Mouse (Mus musculus): ENCODE measurements at regions not wholly inside any gene's neighbourhood (a gene's known extent, or its start where the extent isn't known, plus 50 kb on each side); places are given as distances from the start of the nearest gene placed in this dataset.

- no peak for ATAC-seq
Measured at GRCm38 (mm10) chr2:75144861-75145260, 319.3 kb downstream of the Mtx2 start.

- no peak for ATAC-seq
Measured at GRCm38 (mm10) chr2:75146256-75146655, 320.7 kb downstream of the Mtx2 start.

GRCm38 (mm10) chr2:75147399-75147798 lies 321.8 kb downstream of the Mtx2 start:
- no peak for ATAC-seq

- ATAC-seq: no peak
Measured at GRCm38 (mm10) chr2:75147967-75148366, 322.4 kb downstream of the Mtx2 start.

- no peak for ATAC-seq
Measured at GRCm38 (mm10) chr2:75149036-75149435, 323.4 kb downstream of the Mtx2 start.

GRCm38 (mm10) chr2:75149562-75149961 lies 324.0 kb downstream of the Mtx2 start:
- ATAC-seq: no peak

- no peak for ATAC-seq
Measured at GRCm38 (mm10) chr2:75150986-75151385, 325.4 kb downstream of the Mtx2 start.

GRCm38 (mm10) chr2:75151519-75151918 lies 325.9 kb downstream of the Mtx2 start:
- ATAC-seq: no peak

- ATAC-seq: no peak
Measured at GRCm38 (mm10) chr2:75152477-75152990, 326.9 kb downstream of the Mtx2 start.

- no peak for ATAC-seq
Measured at GRCm38 (mm10) chr2:75154448-75154847, 328.8 kb downstream of the Mtx2 start.

GRCm38 (mm10) chr2:75158581-75158980 lies 333.0 kb downstream of the Mtx2 start:
- no peak for ATAC-seq

- ATAC-seq: no peak
Measured at GRCm38 (mm10) chr2:75161075-75161474, 335.5 kb downstream of the Mtx2 start.

- no peak for ATAC-seq
Measured at GRCm38 (mm10) chr2:75164987-75165386, 339.4 kb downstream of the Mtx2 start.

- no peak for ATAC-seq
Measured at GRCm38 (mm10) chr2:75176267-75176666, 350.7 kb downstream of the Mtx2 start.

GRCm38 (mm10) chr2:75183293-75183692 lies 357.7 kb downstream of the Mtx2 start:
- no peak for ATAC-seq

GRCm38 (mm10) chr2:75202587-75203220 lies 377.1 kb downstream of the Mtx2 start:
- no peak for ATAC-seq

GRCm38 (mm10) chr2:75208821-75209758 lies 383.5 kb downstream of the Mtx2 start:
- no peak for ATAC-seq

GRCm38 (mm10) chr2:75209790-75210583 lies 384.4 kb downstream of the Mtx2 start:
- no peak for ATAC-seq

GRCm38 (mm10) chr2:75216931-75217330 lies 391.3 kb downstream of the Mtx2 start:
- ATAC-seq: no peak

- ATAC-seq: no peak
Measured at GRCm38 (mm10) chr2:75220775-75221359, 395.3 kb downstream of the Mtx2 start.

GRCm38 (mm10) chr2:75224443-75224842 lies 398.8 kb downstream of the Mtx2 start:
- ATAC-seq: no peak

- no peak for ATAC-seq
Measured at GRCm38 (mm10) chr2:75240976-75241375, 415.4 kb downstream of the Mtx2 start.
